Comparison of ENCODE assay signal across 9 mouse cellular contexts in the genomic region with DNA sequence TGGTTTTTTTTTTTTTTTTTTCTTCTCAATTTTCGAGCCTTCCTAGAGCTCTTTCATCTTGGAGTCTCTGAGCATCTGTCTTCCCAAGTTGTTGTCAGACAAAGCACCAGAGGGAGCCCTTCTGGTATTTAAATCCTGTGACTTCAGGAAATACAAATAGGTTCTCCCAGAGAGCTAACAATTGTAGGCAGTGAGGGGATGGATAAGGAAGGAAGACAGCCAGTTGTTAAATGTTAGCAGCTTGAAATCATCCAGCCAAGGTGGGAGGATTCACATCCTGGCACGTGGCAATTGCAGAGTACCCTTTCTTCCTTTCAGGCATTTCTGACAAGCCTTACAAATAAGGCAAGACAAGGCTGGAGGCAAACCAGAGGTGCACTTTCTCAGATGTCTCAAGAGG.
DNase-seq lines count a peak whose midpoint lies in the region; ATAC-seq and TF ChIP-seq lines count a peak whose summit lies in the region.
"Had no signal": no experiment of that assay in that cellular context is flagged by ENCODE, and none has a peak within 500 bp of the region (broad histone marks: within the 10 kb centered on the region; RNA-seq: fewer than 3 reads in every experiment).

No protein-coding gene starts in this region.

- no peak for TF ChIP-seq EP300 in heart, adult 2 months (IDR thresholded peaks at IDR 0.05; ENCODE audit: insufficient read depth, low read depth, low read length)

- H3K36me3 ChIP-seq in heart, adult 2 months (ENCODE audit: control insufficient read depth, insufficient read depth, low read length) = no peaks in the 10 kb centered on the region
- H3K36me3 ChIP-seq in heart, embryonic 11.5 days (ENCODE audit: control insufficient read depth, insufficient read depth, low read length) = no peaks in the 10 kb centered on the region

- H3K27ac ChIP-seq in heart, adult 2 months = no peak overlapping the region
- no peak overlapping the region for H3K27ac ChIP-seq in heart, embryonic 11.5 days (ENCODE audit: low read depth, low read length)

- intact Hi-C loops in heart, adult 2 months (cut with DNase I) = no loop called here

- no peak for TF ChIP-seq POLR2A in heart, adult 2 months (IDR thresholded peaks at IDR 0.05; ENCODE audit: insufficient read depth, low read depth, low read length)

- TF ChIP-seq CTCF in heart, adult 2 months (IDR thresholded peaks at IDR 0.05) = peak; percentile 27

- no peak for DNase-seq in heart, adult 2 months
- DNase-seq in right cerebral cortex, adult 2 months (ENCODE audit: low spot score in 2 of 2) = peak; percentile 47 to 55
- no peak for DNase-seq in right cerebral cortex, postnatal 14 days
- peak; percentile 14 to 45 for DNase-seq in kidney, postnatal 4 days
- DNase-seq in telencephalon, adult 2 months (ENCODE audit: low read depth, low spot score) = peak; percentile 60
- DNase-seq: cerebellum, postnatal 36 days had no signal

- no peaks in the 10 kb centered on the region for H3K27me3 ChIP-seq in heart, adult 2 months (ENCODE audit: control insufficient read depth, insufficient read depth, low read length)
- no peaks in the 10 kb centered on the region for H3K27me3 ChIP-seq in heart, embryonic 11.5 days (ENCODE audit: control insufficient read depth, insufficient read depth, low read length)

- no peaks in the 10 kb centered on the region for H3K9me3 ChIP-seq in heart, embryonic 11.5 days (replicated peaks; ENCODE audit: control insufficient read depth, low read length)

- H3K9ac ChIP-seq in heart, adult 2 months (ENCODE audit: low read depth, low read length) = no peak overlapping the region
- no peak overlapping the region for H3K9ac ChIP-seq in heart, embryonic 11.5 days (ENCODE audit: low read depth, low read length)

- H3K4me3 ChIP-seq in heart, adult 2 months = no peak overlapping the region
- no peak overlapping the region for H3K4me3 ChIP-seq in heart, embryonic 11.5 days (ENCODE audit: low read depth, low read length)

- 1% methylated on average over 2 of the region's 2 CpGs for whole genome bisulfite sequencing in heart, adult 2 months
- 2% methylated on average over 2 of the region's 2 CpGs for WGBS in heart, embryonic 11.5 days (ENCODE audit: insufficient replicate concordance)

- no peaks in the 10 kb centered on the region for H3K79me2 ChIP-seq in heart, adult 2 months (replicated peaks; ENCODE audit: control insufficient read depth, insufficient read depth, low read length)

- no peak for ATAC-seq in heart, embryonic 11.5 days (replicated peaks; ENCODE audit: insufficient number of reproducible peaks, low FRiP score, low TSS enrichment)
- no peak for ATAC-seq in megakaryocyte, adult 5-6 weeks (ENCODE audit: poor library complexity, severe bottlenecking)
- no peak for ATAC-seq in megakaryocyte progenitor cell, adult 5-6 weeks (replicated peaks; ENCODE audit: poor library complexity)

- H3K4me1 ChIP-seq in heart, adult 2 months (ENCODE audit: control insufficient read depth, insufficient read depth, low read length) = no peaks in the 10 kb centered on the region
- H3K4me1 ChIP-seq in heart, embryonic 11.5 days (ENCODE audit: control insufficient read depth, insufficient read depth, low read length) = no peaks in the 10 kb centered on the region; the same call in 1 of the 2 replicates

- H3K4me2 ChIP-seq in heart, embryonic 11.5 days = no peak overlapping the region

Comparison
In these comparisons a context has a peak if more than half of its experiments do, and no peak if none do; other contexts are left out.
1. DNase-seq: peak in right cerebral cortex, adult 2 months (2 of 2), kidney, postnatal 4 days (2 of 2) and telencephalon, adult 2 months (single experiment); none in heart, adult 2 months (0 of 2) and right cerebral cortex, postnatal 14 days (single experiment).